Mouse (Mus musculus) bone marrow macrophage, adult 2 months (primary cell): Measurements from ENCODE around the gene Gm9833.

ENCODE experiments used
- CTCF ChIP-seq: IDR thresholded peaks from 2 replicates; pipeline ENCODE4 v1.5.1; 2012; ENCODE audit warnings: low read depth, mild to moderate bottlenecking, low read length, moderate library complexity
- POLR2A ChIP-seq: IDR thresholded peaks from 2 replicates; pipeline ENCODE4 v1.6.1; 2012; ENCODE audit warnings: mild to moderate bottlenecking, low read depth, low read length, borderline replicate concordance

GRCm38 (mm10) chr3:10092914-10093313 lies 5.0 kb downstream of the Gm9833 start:
- no peak for TF ChIP-seq CTCF
- no peak for TF ChIP-seq POLR2A
